Mouse (Mus musculus) kidney, adult 9 months (tissue): ENCODE data around the gene Mfng.

Experiments used
- DNase-seq: peaks from one replicate; pipeline ENCODE4 v3.0.0; 2022

Gene Mfng

GRCm38 (mm10) chr15:78712335-78713258, 60.7 kb downstream of the Mfng start:
- DNase-seq = peak; percentile 5

- no peak for DNase-seq
These were observed 61.3 kb downstream of the Mfng start for GRCm38 (mm10) chr15:78711935-78712334.

GRCm38 (mm10) chr15:78710634-78711033, 62.6 kb downstream of the Mfng start:
- no peak for DNase-seq

GRCm38 (mm10) chr15:78709767-78710166, 63.5 kb downstream of the Mfng start:
- DNase-seq = no peak

GRCm38 (mm10) chr15:78706630-78707029, 66.6 kb downstream of the Mfng start:
- DNase-seq = no peak
